Mouse (Mus musculus) MEL (cell line): Measurements from ENCODE around the gene Sytl3.

Experiments
- CTCF ChIP-seq, 3 experiments: IDR thresholded peaks in 2 of 3; conservative IDR thresholded peaks in 1 of 3; 2 replicates each; pipeline ENCODE4 v1.5.1; 2011 to 2012; ENCODE audit warnings: low read length in 3 of 3, low read depth in 2 of 3, mild to moderate bottlenecking in 2 of 3, improper control_type of control experiment in 1 of 3, inconsistent platforms in 1 of 3, mixed read lengths in 1 of 3, moderate library complexity in 1 of 3; ENCODE audit not compliant: control insufficient read depth in 1 of 3, insufficient read depth in 1 of 3, poor library complexity in 1 of 3, severe bottlenecking in 1 of 3
- E2F4 ChIP-seq: IDR thresholded peaks from 2 replicates; pipeline ENCODE4 v1.6.1; 2011; ENCODE audit warnings: low read depth, low read length, improper control_type of control experiment, borderline replicate concordance
- GABPA ChIP-seq: IDR thresholded peaks from 2 replicates; pipeline ENCODE4 v1.6.1; 2012; ENCODE audit warnings: low read depth, mild to moderate bottlenecking, inconsistent platforms, low read length, improper control_type of control experiment, moderate library complexity
- MAFK ChIP-seq: IDR thresholded peaks from 2 replicates; pipeline ENCODE4 v1.6.1; 2011; ENCODE audit warnings: low read depth, mild to moderate bottlenecking, low read length, improper control_type of control experiment, borderline replicate concordance
- MAX ChIP-seq: IDR thresholded peaks from 2 replicates; pipeline ENCODE4 v1.6.1; 2011; ENCODE audit warnings: low read length, improper control_type of control experiment
- MAZ ChIP-seq: IDR thresholded peaks from 2 replicates; pipeline ENCODE4 v1.6.1; 2012; ENCODE audit warnings: low read depth, mild to moderate bottlenecking, inconsistent platforms, low read length, improper control_type of control experiment
- MEF2A ChIP-seq: IDR thresholded peaks from 2 replicates; pipeline ENCODE4 v1.6.1; 2014; ENCODE audit warnings: low read depth, mild to moderate bottlenecking, inconsistent platforms, low read length, improper control_type of control experiment; ENCODE audit not compliant: poor library complexity, insufficient replicate concordance, severe bottlenecking; ENCODE audit errors: extremely low read depth
- MXI1 ChIP-seq: IDR thresholded peaks from 2 replicates; pipeline ENCODE4 v1.6.1; 2011; ENCODE audit warnings: mild to moderate bottlenecking, low read depth, low read length, improper control_type of control experiment
- POLR2A ChIP-seq, 2 experiments: IDR thresholded peaks; 2 replicates each; pipeline ENCODE4 v1.6.1; 2011 to 2012; ENCODE audit warnings: low read length in 2 of 2, mild to moderate bottlenecking in 2 of 2, control low read depth in 1 of 2, improper control_type of control experiment in 1 of 2, low read depth in 1 of 2, moderate library complexity in 1 of 2; ENCODE audit not compliant: control insufficient read depth in 1 of 2, insufficient read depth in 1 of 2, poor library complexity in 1 of 2
- TCF12 ChIP-seq: IDR thresholded peaks from 2 replicates; pipeline ENCODE4 v1.6.1; 2014; ENCODE audit warnings: low read depth, mild to moderate bottlenecking, inconsistent platforms, low read length, improper control_type of control experiment, moderate library complexity
- USF1 ChIP-seq: IDR thresholded peaks from 2 replicates; pipeline ENCODE4 v1.6.1; 2014; ENCODE audit warnings: low read depth, mild to moderate bottlenecking, inconsistent platforms, low read length, improper control_type of control experiment, moderate library complexity
- ZNF384 ChIP-seq: IDR thresholded peaks from 2 replicates; pipeline ENCODE4 v1.6.1; 2012; ENCODE audit warnings: low read depth, mild to moderate bottlenecking, inconsistent platforms, low read length, improper control_type of control experiment

DNA sequence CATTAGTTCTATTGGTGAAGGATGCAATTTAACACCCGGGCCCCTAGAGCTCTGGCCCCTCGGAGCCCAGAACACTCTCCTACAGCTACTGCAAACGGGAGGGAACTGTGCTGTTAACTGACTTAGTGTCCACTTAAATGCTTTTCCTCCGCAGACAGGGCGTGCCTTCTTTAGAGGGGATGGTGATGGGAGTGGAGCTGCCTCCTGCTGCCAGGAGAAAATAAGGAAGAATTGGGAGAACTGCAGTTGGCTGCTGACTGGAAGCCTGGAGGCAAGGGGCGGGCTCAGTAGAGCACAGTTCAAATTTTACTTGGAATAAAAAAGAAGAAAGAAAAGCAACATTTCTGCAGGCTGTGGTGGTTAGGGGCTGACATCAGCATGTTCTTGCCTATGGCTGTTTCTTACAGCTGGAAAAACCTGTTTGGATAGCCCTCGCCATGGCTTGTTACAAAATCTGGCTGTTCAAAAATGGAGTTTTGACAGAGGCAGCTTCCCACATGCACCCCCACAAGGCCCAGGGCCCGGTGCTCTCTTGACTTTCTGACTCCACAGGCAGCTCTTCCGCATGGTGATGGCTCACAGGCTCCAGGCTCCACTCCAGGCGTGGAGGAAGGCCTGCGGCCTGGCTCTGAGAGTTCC, 92.4 kb downstream of the Sytl3 start:
- no peak for TF ChIP-seq E2F4
- TF ChIP-seq MAX, result no peak
- no peak for TF ChIP-seq CTCF (IDR thresholded peaks at IDR 0.05 in 2 of 3, conservative IDR thresholded peaks at IDR 0.05 in 1 of 3; ENCODE audit: control insufficient read depth in 1 of 3, insufficient read depth in 1 of 3, low read depth in 2 of 3, low read length in 3 of 3, poor library complexity in 1 of 3, severe bottlenecking in 1 of 3)
- TF ChIP-seq MEF2A, result no peak
- no peak for TF ChIP-seq MAFK
- TF ChIP-seq GABPA, result no peak
- TF ChIP-seq TCF12, result no peak
- TF ChIP-seq MXI1, result no peak
- no peak for TF ChIP-seq ZNF384
- no peak for TF ChIP-seq POLR2A (IDR thresholded peaks at IDR 0.05; ENCODE audit: control insufficient read depth in 1 of 2, insufficient read depth in 1 of 2, low read depth in 1 of 2, low read length in 2 of 2, poor library complexity in 1 of 2)
- no peak for TF ChIP-seq MAZ
- TF ChIP-seq USF1, result no peak
